Mouse (Mus musculus): ENCODE measurements at regions not wholly inside any gene's neighbourhood (a gene's known extent, or its start where the extent isn't known, plus 50 kb on each side); places are given as distances from the start of the nearest gene placed in this dataset.

DNA sequence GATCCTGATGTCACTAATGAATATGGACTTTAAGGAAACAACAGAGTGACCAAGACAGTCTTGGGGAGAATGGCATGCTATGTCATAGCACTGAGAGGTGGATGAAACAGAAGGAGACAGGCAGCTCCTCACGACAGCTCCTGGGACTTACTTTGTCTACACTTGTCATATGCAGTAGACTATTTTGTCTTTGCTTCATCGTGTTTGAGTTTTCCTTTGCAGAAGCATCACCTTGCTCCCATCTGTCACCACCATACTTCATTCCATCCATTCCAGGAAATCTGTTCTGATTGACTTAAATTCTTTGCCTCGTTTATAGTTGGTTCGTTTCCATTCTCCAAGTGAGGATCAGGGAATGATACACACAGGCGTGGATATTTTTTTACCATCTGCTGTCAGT lies 128.0 kb upstream of the Tmtc1 start:
- TF ChIP-seq POLR2A (IDR thresholded peaks at IDR 0.05; ENCODE audit: borderline replicate concordance, low read depth, low read length) (no peak), CTCF (IDR thresholded peaks at IDR 0.05; ENCODE audit: low read depth, low read length) (no peak)
